Mouse (Mus musculus): ENCODE data around the gene Car3.

Gene Car3

DNA sequence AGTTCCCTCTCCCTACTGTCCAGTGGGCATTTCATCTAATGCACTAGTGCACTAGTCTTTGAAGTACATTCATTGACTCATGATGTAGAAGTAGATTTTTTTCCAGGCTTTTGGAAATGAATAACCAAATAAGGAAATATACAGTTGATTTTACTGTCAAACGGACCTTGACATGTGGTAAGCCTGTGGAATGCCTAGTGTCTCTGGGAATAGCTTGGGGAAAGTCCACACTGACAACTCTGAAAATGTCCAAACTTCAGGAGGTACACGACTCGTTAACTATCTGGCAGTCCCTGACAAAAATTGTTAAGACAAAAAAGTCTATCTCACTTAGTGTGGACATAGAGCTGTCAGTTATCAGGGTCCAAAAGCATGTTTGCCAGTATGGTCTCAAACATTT, 40.9 kb downstream of the Car3 start:
- no peak for DNase-seq (ENCODE audit: low read depth in 2 of 2, low spot score in 2 of 2)

DNA sequence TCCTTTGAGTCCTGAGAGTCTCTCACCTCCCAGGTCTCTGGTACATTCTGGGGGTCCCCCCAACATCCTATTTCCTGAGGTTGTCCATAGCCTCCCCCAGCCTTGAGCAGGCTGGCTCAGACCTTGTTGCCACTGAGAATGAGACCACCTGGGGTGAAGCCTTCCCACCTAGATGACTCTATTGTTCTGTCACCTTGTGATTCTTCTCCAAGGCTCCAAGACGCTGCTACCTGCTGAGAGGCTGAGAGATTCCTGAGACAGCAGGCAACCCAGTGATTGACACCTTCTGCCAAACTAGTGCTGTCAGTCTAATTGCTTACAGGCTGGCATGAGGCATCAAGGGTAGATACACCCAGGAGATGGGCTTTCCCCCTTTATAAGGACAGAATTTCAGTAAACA, 44.0 kb downstream of the Car3 start:
- no peak for DNase-seq (ENCODE audit: low read depth in 2 of 2, low spot score in 2 of 2)

DNA sequence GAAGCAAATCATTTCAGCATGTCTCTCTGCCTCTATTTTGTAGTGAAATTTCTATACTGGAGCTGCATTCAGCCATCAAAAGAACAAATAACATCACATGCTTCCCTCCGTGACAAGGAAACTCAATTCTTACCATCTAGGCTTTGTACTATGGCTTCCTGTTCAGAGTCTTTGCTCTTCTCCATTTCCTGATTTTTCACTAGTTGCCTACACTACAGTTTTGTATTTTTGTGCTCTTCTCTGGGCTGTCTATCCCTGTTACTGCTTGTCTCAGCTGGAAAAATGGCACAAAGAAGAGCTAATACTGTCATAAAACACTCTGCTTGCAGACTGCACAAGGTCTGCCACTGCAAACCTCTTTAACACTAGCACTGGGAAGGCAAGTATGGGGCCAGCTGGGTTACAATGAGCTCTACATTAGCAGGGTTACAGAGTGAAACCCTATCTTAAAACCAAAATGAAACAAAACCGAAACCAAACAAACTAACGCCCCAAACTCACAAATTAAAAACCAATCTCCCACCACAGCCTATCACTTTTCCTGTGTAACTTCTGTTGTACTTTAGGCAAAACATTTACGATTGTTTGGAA, 48.8 kb downstream of the Car3 start:
- DNase-seq (ENCODE audit: low read depth in 2 of 2, low spot score in 2 of 2): peak; percentile 4 to 19

DNA sequence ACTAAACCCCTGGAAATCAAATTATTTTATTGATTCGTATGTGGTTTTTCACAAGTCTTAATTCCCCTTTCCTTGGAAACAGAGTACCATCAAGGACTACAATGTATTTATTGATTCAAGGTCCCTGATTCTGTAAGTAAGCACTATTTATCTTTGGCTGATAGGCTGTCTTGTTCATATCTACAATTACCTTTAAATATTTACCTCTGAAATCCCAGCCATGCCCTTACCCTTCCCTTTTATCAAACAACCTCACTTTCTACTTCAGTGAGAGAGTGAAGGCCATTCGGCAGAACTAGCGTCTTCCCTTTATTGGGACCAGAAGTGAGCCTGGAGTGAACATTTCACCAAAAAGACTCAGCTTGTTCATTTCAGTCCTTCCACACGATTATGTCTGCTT, 50.5 kb downstream of the Car3 start:
- DNase-seq (ENCODE audit: low read depth in 2 of 2, low spot score in 2 of 2): no peak

DNA sequence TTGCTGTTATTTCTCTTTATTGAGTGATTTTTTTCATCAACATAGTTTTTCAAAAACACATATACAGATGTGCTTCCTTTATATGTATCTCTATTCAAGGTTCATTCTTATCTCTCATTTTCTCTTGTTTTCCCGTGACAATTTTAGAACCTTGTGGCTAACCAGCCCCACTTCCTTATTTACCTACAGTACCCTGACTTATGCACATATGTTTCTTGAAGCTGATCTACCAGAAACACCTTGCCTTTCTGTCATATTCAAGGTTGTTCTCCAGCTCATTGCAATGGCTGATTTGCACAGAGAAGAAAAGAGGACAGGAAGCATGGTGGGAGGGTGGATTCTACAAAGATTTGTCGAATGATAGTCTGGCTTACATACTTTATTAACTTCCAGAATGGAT, 52.0 kb downstream of the Car3 start:
- DNase-seq (ENCODE audit: low read depth in 2 of 2, low spot score in 2 of 2): no peak

DNA sequence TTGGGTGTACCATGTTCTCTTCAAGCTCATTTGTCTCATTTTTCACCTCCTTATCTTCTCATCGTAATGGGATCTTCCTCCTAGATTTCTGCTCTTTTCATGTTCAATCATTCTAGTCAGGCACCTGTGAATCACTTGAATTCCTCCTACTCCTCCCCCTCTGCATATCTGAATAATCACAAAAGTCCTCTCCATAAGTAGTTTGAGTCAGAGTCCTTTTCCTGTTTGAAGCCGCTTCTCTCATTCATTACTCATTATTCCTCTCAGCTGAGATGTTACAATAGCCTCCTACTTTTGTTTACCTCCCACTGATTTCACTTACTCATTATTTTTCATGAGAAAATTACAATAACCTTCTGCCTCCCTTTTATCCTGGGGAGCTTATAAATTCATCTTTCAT, 53.9 kb downstream of the Car3 start:
- no peak for DNase-seq (ENCODE audit: low read depth in 2 of 2, low spot score in 2 of 2)

All from CD8-positive naive resting alpha-beta T cell, adult 2 months (primary cell).